Comparison of ENCODE assay signal across 8 mouse cellular contexts in the genomic region with DNA sequence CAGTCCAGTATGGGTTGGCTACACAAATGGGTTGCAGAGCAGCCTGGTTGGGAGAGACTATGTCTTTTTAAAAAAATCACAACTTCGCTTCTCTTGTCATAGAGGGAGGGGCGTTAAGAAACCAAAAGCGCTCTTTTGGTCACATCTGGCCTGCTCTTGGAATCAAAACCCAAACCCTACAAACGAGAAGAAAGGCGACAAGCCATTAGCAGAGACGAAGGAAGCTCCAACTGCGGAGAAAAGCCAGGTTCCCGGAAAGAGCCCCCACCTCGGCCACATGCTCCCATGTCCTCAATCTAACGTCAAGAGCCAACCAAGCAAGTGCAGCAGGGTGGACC. TPM values are rescaled to one million over a fixed set of nuclear protein-coding genes. Genes with fewer than 3 reads are reported as not detected.
A peak's percentile ranks its signal among the peaks of the same experiment; 100 is the strongest.
DNase-seq lines count a peak whose midpoint lies in the region; ATAC-seq and TF ChIP-seq lines count a peak whose summit lies in the region.

No protein-coding gene starts in this region.

- H3K36me3 ChIP-seq in heart, embryonic 11.5 days (ENCODE audit: control insufficient read depth, insufficient read depth, low read length) = peaks cover 14% of the 10 kb centered on the region
- H3K36me3 ChIP-seq in G1E (replicated peaks) = peaks cover 17% of the 10 kb centered on the region

- DNase-seq in heart, postnatal 4 days = no peak
- DNase-seq in G1E (ENCODE audit: low spot score) = no peak
- DNase-seq in forelimb bud, embryonic 11.5 days (ENCODE audit: low read depth, low spot score) = peak; percentile 10
- DNase-seq in adrenal gland, adult 18-20 months (ENCODE audit: low spot score in 2 of 2) = no peak
- no peak for DNase-seq in right cerebral cortex, postnatal 36 days (ENCODE audit: low spot score in 2 of 2)
- no peak for DNase-seq in right cerebral cortex, postnatal 25 days

- H3K4me3 ChIP-seq in heart, embryonic 11.5 days (ENCODE audit: low read depth, low read length) = peak overlapping the region; percentile 97
- H3K4me3 ChIP-seq in G1E (ENCODE audit: low read depth, low read length) = peak overlapping the region; percentile 90

- peak overlapping the region; percentile 93 for H3K9ac ChIP-seq in heart, embryonic 11.5 days (ENCODE audit: low read depth, low read length)

- TF ChIP-seq CTCF in G1E (IDR thresholded peaks at IDR 0.05; ENCODE audit: low read depth, low read length) = no peak

- 0% methylated on average over 10 of the region's 10 CpGs for WGBS in heart, embryonic 11.5 days (ENCODE audit: insufficient replicate concordance)

- no peaks in the 10 kb centered on the region for H3K27me3 ChIP-seq in heart, embryonic 11.5 days (ENCODE audit: control insufficient read depth, insufficient read depth, low read length)
- H3K27me3 ChIP-seq in G1E (ENCODE audit: insufficient read depth, low read length) = 0 out of 2 replicates have a peak, but pooled peaks cover 2% of the 10 kb centered on the region

- H3K4me2 ChIP-seq in heart, embryonic 11.5 days = peak overlapping the region; percentile 77

- peak overlapping the region; percentile 99 for H3K27ac ChIP-seq in heart, embryonic 11.5 days (ENCODE audit: low read depth, low read length)

- H3K4me1 ChIP-seq in heart, embryonic 11.5 days (ENCODE audit: control insufficient read depth, insufficient read depth, low read length) = peaks cover 8% of the 10 kb centered on the region
- peaks cover 28% of the 10 kb centered on the region for H3K4me1 ChIP-seq in G1E (ENCODE audit: insufficient read depth, low read depth, low read length)

- peak; percentile 64 for ATAC-seq in heart, embryonic 11.5 days (replicated peaks; ENCODE audit: insufficient number of reproducible peaks, low FRiP score, low TSS enrichment)
- ATAC-seq in G1E (ENCODE audit: extremely low read depth, insufficient number of reproducible peaks, low FRiP score, poor library complexity, severe bottlenecking) = no peak
- peak; percentile 53 for ATAC-seq in megakaryocyte-erythroid progenitor cell, adult 5-6 weeks (replicated peaks; ENCODE audit: low FRiP score, low TSS enrichment, poor library complexity, severe bottlenecking)

- H3K9me3 ChIP-seq in heart, embryonic 11.5 days (replicated peaks; ENCODE audit: control insufficient read depth, low read length) = no peaks in the 10 kb centered on the region
- no peaks in the 10 kb centered on the region for H3K9me3 ChIP-seq in G1E (replicated peaks)

RNA-seq across cellular contexts. Expression of gene N4bp2l2, which starts 1.2 kb away (rescaled TPM):
- polyA plus RNA-seq in heart, embryonic 11.5 days (2014; fragmentation: Nextera tagmentation; extraction: Ambion mirVana) = 45.2 and 49.9 TPM in 2 replicates
- 10 to 100 TPM; 62.4 to 62.9 TPM for total RNA-seq in heart, postnatal 4 days (2021)
- total RNA-seq in G1E (2014; fragmentation: Nextera tagmentation) = 90.9 and 98.3 TPM in 2 replicates
- total RNA-seq in G1E (2017) = 96.0 and 159 TPM in 2 replicates
- polyA plus RNA-seq in G1E (2012) = 36.4 and 38.3 TPM in 2 replicates
- 63.6 and 87.5 TPM in 2 replicates for total RNA-seq in megakaryocyte-erythroid progenitor cell, adult 5-6 weeks (2014; fragmentation: Nextera tagmentation)
- total RNA-seq in megakaryocyte-erythroid progenitor cell, adult 5-6 weeks (2017) = 108 and 134 TPM in 2 replicates
- total RNA-seq in adrenal gland, adult 18-20 months (2021) = 10 to 100 TPM; 69.6 to 88.7 TPM

RNA-seq across cellular contexts. Expression of gene Pds5b, which starts 8.8 kb away (rescaled TPM):
- 27.2 and 28.5 TPM in 2 replicates for polyA plus RNA-seq in heart, embryonic 11.5 days (2014; fragmentation: Nextera tagmentation; extraction: Ambion mirVana)
- 10 to 100 TPM; 31.4 to 33.1 TPM for total RNA-seq in heart, postnatal 4 days (2021)
- total RNA-seq in G1E (2014; fragmentation: Nextera tagmentation) (87.9 and 88.5 TPM in 2 replicates), G1E (2017) (39.1 and 45.5 TPM in 2 replicates)
- 2.9 and 3.2 TPM in 2 replicates for polyA plus RNA-seq in G1E (2012)
- total RNA-seq in megakaryocyte-erythroid progenitor cell, adult 5-6 weeks (2014; fragmentation: Nextera tagmentation) = 57.2 and 57.4 TPM in 2 replicates
- 30.0 and 36.7 TPM in 2 replicates for total RNA-seq in megakaryocyte-erythroid progenitor cell, adult 5-6 weeks (2017)
- 10 to 100 TPM; 19.8 to 19.9 TPM for total RNA-seq in adrenal gland, adult 18-20 months (2021)
